Mouse (Mus musculus): ENCODE measurements around the gene Ubqln4.

- TF ChIP-seq CTCF (IDR thresholded peaks at IDR 0.05; ENCODE audit: control insufficient read depth, insufficient read depth, insufficient replicate concordance, low read depth, low read length) (peak; percentile 97), POLR2A (IDR thresholded peaks at IDR 0.05; ENCODE audit: control insufficient read depth, low read depth, low read length) (peak; percentile 68; the same call in 1 of the 2 replicates)
Observed at GRCm38 (mm10) chr3:88607065-88607757, 53.7 kb downstream of the Ubqln4 start.

Data from testis, adult 2 months (tissue).